Mouse (Mus musculus): ENCODE data around the gene Tmc3.

- TF ChIP-seq POLR2A (IDR thresholded peaks at IDR 0.05; ENCODE audit: low read depth, low read length) (no peak), CTCF (IDR thresholded peaks at IDR 0.05; ENCODE audit: borderline replicate concordance, insufficient read depth, low read length) (no peak)
Observed at GRCm38 (mm10) chr7:83549353-83549774, 35.4 kb upstream of the Tmc3 start.
